Mouse (Mus musculus) lung, adult 2 months (tissue): ENCODE data around the gene Aurkaip1.

Experiments used
- CTCF ChIP-seq: fragments of 200-500 bp; IDR thresholded peaks from 2 replicates; pipeline ENCODE4 v1.5.1; 2011; ENCODE audit warnings: mild to moderate bottlenecking, low read length, control low read depth; ENCODE audit not compliant: insufficient read depth
- POLR2A ChIP-seq: fragments of 200-500 bp; IDR thresholded peaks from 2 replicates; pipeline ENCODE4 v1.6.1; 2011; ENCODE audit warnings: low read depth, mild to moderate bottlenecking, control low read depth, low read length, borderline replicate concordance; ENCODE audit errors: extremely low read depth

GRCm38 (mm10) chr4:155821025-155821424 is 10.0 kb upstream of the Aurkaip1 start:
- TF ChIP-seq CTCF (no peak), POLR2A (no peak)
